Mouse (Mus musculus): Measurements from ENCODE around the gene Akt2.

GRCm38 (mm10) chr7:27647281-27648002 lies 56.1 kb downstream of the Akt2 start:
- no peak for TF ChIP-seq CTCF (IDR thresholded peaks at IDR 0.05; ENCODE audit: insufficient read depth, low read length)
- no peak for TF ChIP-seq POLR2A (IDR thresholded peaks at IDR 0.05; ENCODE audit: borderline replicate concordance, extremely low read depth, low read depth, low read length)

All from lung, adult 2 months (tissue).